In the genomic region with DNA sequence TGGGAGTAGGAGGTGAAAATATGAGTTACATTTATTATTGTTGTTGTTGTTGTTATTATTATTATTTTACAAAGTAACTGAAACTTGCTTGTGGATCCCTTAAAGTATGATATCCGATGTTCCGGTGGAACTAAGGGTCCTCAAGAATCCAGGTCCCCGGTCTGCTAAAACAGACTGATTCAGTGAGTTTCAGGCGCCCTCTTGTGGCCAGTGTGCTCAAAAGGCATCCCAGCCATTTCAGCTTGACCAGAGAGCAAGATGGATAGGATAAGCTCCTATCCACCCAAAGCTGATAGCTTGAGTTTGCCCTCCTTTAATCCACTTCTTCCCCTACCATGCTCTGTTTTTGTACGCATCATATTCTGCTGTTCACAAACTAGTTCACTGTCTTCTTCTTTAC, we compare ENCODE assay signal across 9 mouse cellular contexts. TPM values are rescaled to one million over a fixed set of nuclear protein-coding genes. Genes with fewer than 3 reads are reported as not detected.
DNase-seq lines count a peak whose midpoint lies in the region; ATAC-seq and TF ChIP-seq lines count a peak whose summit lies in the region.
"Had no signal": no experiment of that assay in that cellular context is flagged by ENCODE, and none has a peak within 500 bp of the region (broad histone marks: within the 10 kb centered on the region; RNA-seq: fewer than 3 reads in every experiment).

No protein-coding gene starts in this region.

- H3K9ac ChIP-seq in ES-Bruce4 (ENCODE audit: low read depth, poor library complexity, severe bottlenecking), result no peak overlapping the region
- H3K9ac ChIP-seq: heart, embryonic 15.5 days had no signal

- no peaks in the 10 kb centered on the region for H3K4me1 ChIP-seq in ES-Bruce4 (ENCODE audit: control insufficient read depth, insufficient read depth, low read length)
- H3K4me1 ChIP-seq: heart, embryonic 15.5 days had no signal

- H3K36me3 ChIP-seq in ES-Bruce4 (ENCODE audit: control insufficient read depth, insufficient read depth, low read length, poor library complexity, severe bottlenecking), result no peaks in the 10 kb centered on the region
- H3K36me3 ChIP-seq: heart, embryonic 15.5 days had no signal

- peak; percentile 87 for TF ChIP-seq CTCF in ES-Bruce4 (IDR thresholded peaks at IDR 0.05; ENCODE audit: low read depth, low read length)

- DNase-seq in 3T3-L1 (ENCODE audit: low read depth, low spot score), result peak; percentile 79
- peak; percentile 35 for DNase-seq in c-Kit-positive CD71-positive TER-119-positive erythroid progenitor cells, embryonic 14.5 days (ENCODE audit: low spot score)
- peak; percentile 38 to 73 for DNase-seq in frontal cortex, postnatal 14 days (ENCODE audit: low spot score in 2 of 2)
- peak; percentile 87 to 88 for DNase-seq in kidney, postnatal 4 days
- peak; percentile 84 for DNase-seq in lung, postnatal 10 days
- DNase-seq in right cerebral cortex, postnatal 10 days (ENCODE audit: low spot score in 2 of 2), result peak; percentile 80 to 90

- H3K27ac ChIP-seq in ES-Bruce4 (ENCODE audit: insufficient read depth, low read length), result no peak overlapping the region
- H3K27ac ChIP-seq: heart, embryonic 15.5 days had no signal

- no peak for TF ChIP-seq EP300 in ES-Bruce4 (IDR thresholded peaks at IDR 0.05; ENCODE audit: insufficient read depth, low read depth, low read length)

- TF ChIP-seq POLR2A in ES-Bruce4 (IDR thresholded peaks at IDR 0.05; ENCODE audit: insufficient read depth, low read length), result no peak

- ATAC-seq in inflammation-experienced regulatory T-cells, adult 6 months, result no peak

- H3K4me3 ChIP-seq in ES-Bruce4 (ENCODE audit: low read depth, low read length), result no peak overlapping the region
- H3K4me3 ChIP-seq: heart, embryonic 15.5 days had no signal

- no peaks in the 10 kb centered on the region for H3K27me3 ChIP-seq in ES-Bruce4 (ENCODE audit: control insufficient read depth, insufficient read depth, low read length, poor library complexity, severe bottlenecking)

- no peaks in the 10 kb centered on the region for H3K9me3 ChIP-seq in ES-Bruce4 (replicated peaks; ENCODE audit: control insufficient read depth, insufficient read depth, low read length, poor library complexity, severe bottlenecking)
- H3K9me3 ChIP-seq: heart, embryonic 15.5 days had no signal

RNA-seq across cellular contexts. Expression of a gene that starts 35.0 kb away (rescaled TPM):
- polyA plus RNA-seq in ES-Bruce4 (2011; ENCODE audit: insufficient read depth, insufficient read length, low read depth, missing spikeins), result 29.1 and 34.8 TPM in 2 replicates
- polyA plus RNA-seq in inflammation-experienced regulatory T-cells, adult 6 months (2017; shearing (Covaris generic)), result 10 to 100 TPM; 28.1 to 33.1 (median 30.8) TPM

Comparison
In these comparisons a context has a peak if more than half of its experiments do, and no peak if none do; other contexts are left out.
1. DNase-seq: peak in every context shown above with its lines; median percentile 88 in kidney, postnatal 4 days; 85 in right cerebral cortex, postnatal 10 days; 84 in lung, postnatal 10 days; 79 in 3T3-L1; 56 in frontal cortex, postnatal 14 days; 35 in c-Kit-positive CD71-positive TER-119-positive erythroid progenitor cells, embryonic 14.5 days.